In the genomic region with DNA sequence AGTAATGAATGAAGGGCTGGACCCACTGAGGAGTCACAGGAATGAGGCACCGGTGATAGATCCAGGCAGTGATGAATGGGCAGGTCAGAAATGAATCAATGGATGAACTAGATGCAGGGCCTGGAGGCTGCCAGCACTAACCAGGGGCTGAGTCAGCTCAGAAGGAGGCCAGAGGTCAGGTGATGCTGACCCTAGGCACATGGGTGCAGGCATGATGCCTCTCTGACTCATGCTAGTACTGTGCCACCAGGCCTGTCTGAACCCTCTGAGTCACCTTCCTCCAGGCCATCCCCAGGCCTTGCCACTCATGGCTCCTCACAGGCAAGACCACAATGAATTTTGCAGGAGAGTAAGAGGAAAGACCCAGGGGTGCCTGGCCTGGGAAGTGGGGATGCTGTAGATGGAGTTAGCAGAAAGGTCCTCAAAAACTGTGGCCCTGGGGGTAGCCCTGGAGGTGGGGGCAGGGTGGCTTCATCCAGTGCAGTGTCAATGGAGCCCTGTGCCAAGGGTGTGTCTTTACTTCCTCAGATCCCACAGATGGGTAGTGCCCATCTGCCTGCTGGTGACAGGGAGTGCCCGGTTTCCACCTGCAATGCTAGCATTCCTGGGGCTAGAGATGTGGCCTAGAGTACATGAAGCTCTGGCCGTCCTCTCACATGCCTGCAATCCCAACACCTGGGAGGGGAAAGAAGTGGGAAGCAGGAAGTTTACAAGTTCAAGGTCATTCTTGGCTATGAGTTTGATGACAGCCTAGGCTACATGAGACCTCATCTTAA, we compare ENCODE assay signal across 18 mouse cellular contexts. TPM values are rescaled to one million over a fixed set of nuclear protein-coding genes. Genes with fewer than 3 reads are reported as not detected.
DNase-seq lines count a peak whose midpoint lies in the region; ATAC-seq and TF ChIP-seq lines count a peak whose summit lies in the region.
"Had no signal": no experiment of that assay in that cellular context is flagged by ENCODE, and none has a peak within 500 bp of the region (broad histone marks: within the 10 kb centered on the region; RNA-seq: fewer than 3 reads in every experiment).

No protein-coding gene starts in this region.

- H3K27me3 ChIP-seq in stomach, postnatal 0 days (ENCODE audit: control insufficient read depth, insufficient read depth, low read length): no peaks in the 10 kb centered on the region
- no peaks in the 10 kb centered on the region for H3K27me3 ChIP-seq in midbrain, embryonic 14.5 days (ENCODE audit: control insufficient read depth, insufficient read depth, low read length)

- H3K4me2 ChIP-seq in stomach, postnatal 0 days (replicated peaks; ENCODE audit: low read depth): no peak overlapping the region
- no peak overlapping the region for H3K4me2 ChIP-seq in midbrain, embryonic 14.5 days (ENCODE audit: low read length)

- peaks cover 4% of the 10 kb centered on the region; the same call in 1 of the 2 replicates for H3K4me1 ChIP-seq in stomach, postnatal 0 days (replicated peaks; ENCODE audit: control insufficient read depth, insufficient read depth)
- no peaks in the 10 kb centered on the region for H3K4me1 ChIP-seq in midbrain, embryonic 14.5 days (ENCODE audit: control insufficient read depth, insufficient read depth, low read length)

- H3K4me3 ChIP-seq in stomach, postnatal 0 days (ENCODE audit: low read depth, low read length): no peak overlapping the region
- no peak overlapping the region for H3K4me3 ChIP-seq in midbrain, embryonic 14.5 days (replicated peaks; ENCODE audit: low read depth, low read length)

- 74% methylated on average over 3 of the region's 3 CpGs for WGBS in stomach, postnatal 0 days
- WGBS in midbrain, embryonic 14.5 days: 86% methylated on average over 3 of the region's 3 CpGs

- no peak overlapping the region for H3K9ac ChIP-seq in stomach, postnatal 0 days (ENCODE audit: low read length)
- H3K9ac ChIP-seq in midbrain, embryonic 14.5 days (replicated peaks; ENCODE audit: low read length): no peak overlapping the region

- no peaks in the 10 kb centered on the region for H3K9me3 ChIP-seq in stomach, postnatal 0 days (ENCODE audit: control insufficient read depth, low read length)
- H3K9me3 ChIP-seq in midbrain, embryonic 14.5 days (ENCODE audit: control insufficient read depth, low read length): no peaks in the 10 kb centered on the region
- H3K9me3 ChIP-seq: G1E had no signal

- no peaks in the 10 kb centered on the region for H3K36me3 ChIP-seq in stomach, postnatal 0 days (ENCODE audit: control insufficient read depth, insufficient read depth, low read length)
- H3K36me3 ChIP-seq in midbrain, embryonic 14.5 days (ENCODE audit: control insufficient read depth, insufficient read depth, low read length): no peaks in the 10 kb centered on the region
- H3K36me3 ChIP-seq: G1E had no signal

- TF ChIP-seq EP300 in stomach, postnatal 0 days (optimal IDR thresholded peaks at IDR 0.05): no peak

- 0 out of 2 replicates have a peak overlapping the region, but pooled peaks have one; percentile 13 for H3K27ac ChIP-seq in stomach, postnatal 0 days (replicated peaks)
- no peak overlapping the region for H3K27ac ChIP-seq in midbrain, embryonic 14.5 days (replicated peaks; ENCODE audit: low read depth, low read length)
- H3K27ac ChIP-seq: kidney, postnatal 0 days had no signal

- peak; percentile 2 for DNase-seq in retina, adult 2 months (ENCODE audit: low read depth, low spot score)
- no peak for DNase-seq in retina, embryonic 14.5 days (ENCODE audit: low spot score)
- DNase-seq in Muller cell, postnatal 12 days (ENCODE audit: inconsistent ontology term): peak; percentile 93
- peak; percentile 73 for DNase-seq in adrenal gland, postnatal 10 days
- no peak for DNase-seq in stomach, postnatal 0 days (ENCODE audit: low spot score)
- no peak for DNase-seq in right cerebral cortex, postnatal 25 days
- DNase-seq in midbrain, embryonic 14.5 days: no peak
- DNase-seq: cerebellum, adult 11 months; heart, adult 11 months; heart, postnatal 14 days; layer of hippocampus, adult 9-11 months; lung, adult 18-20 months; thymus, adult 18-20 months had no signal

- no peak for TF ChIP-seq CTCF in stomach, postnatal 0 days (IDR thresholded peaks at IDR 0.05; ENCODE audit: low read depth)

- peak; percentile 74 for ATAC-seq in stomach, postnatal 0 days (ENCODE audit: low FRiP score, low TSS enrichment)
- no peak for ATAC-seq in midbrain, embryonic 14.5 days (ENCODE audit: low FRiP score, low TSS enrichment)

RNA-seq across cellular contexts. Expression of a gene that starts 30.6 kb away (rescaled TPM):
- 1 to 10 TPM; 2.1 to 2.6 TPM for total RNA-seq in adrenal gland, postnatal 10 days (2021)
- polyA plus RNA-seq in stomach, postnatal 0 days (2015; fragmentation: Nextera tagmentation; extraction: Ambion mirVana): 7.3 and 8.4 TPM in 2 replicates
- polyA plus RNA-seq in midbrain, embryonic 14.5 days (2014; fragmentation: Nextera tagmentation; extraction: Ambion mirVana): 2.5 and 2.7 TPM in 2 replicates

RNA-seq across cellular contexts. Expression of a gene that starts 33.8 kb away (rescaled TPM):
- total RNA-seq in adrenal gland, postnatal 10 days (2021): not detected
- polyA plus RNA-seq in stomach, postnatal 0 days (2015; fragmentation: Nextera tagmentation; extraction: Ambion mirVana): not detected in 2 replicates
- not detected in 2 replicates for polyA plus RNA-seq in midbrain, embryonic 14.5 days (2014; fragmentation: Nextera tagmentation; extraction: Ambion mirVana)
- total RNA-seq: common myeloid progenitor, adult 5-6 weeks; G1E; heart, postnatal 14 days; left cerebral cortex, postnatal 25 days; megakaryocyte-erythroid progenitor cell, adult 5-6 weeks had no signal
- polyA plus RNA-seq: G1E; kidney, postnatal 0 days had no signal

RNA-seq across cellular contexts. Expression of a gene that starts 36.0 kb away (rescaled TPM):
- total RNA-seq in adrenal gland, postnatal 10 days (2021): not detected
- polyA plus RNA-seq in stomach, postnatal 0 days (2015; fragmentation: Nextera tagmentation; extraction: Ambion mirVana): not detected in 2 replicates
- polyA plus RNA-seq in midbrain, embryonic 14.5 days (2014; fragmentation: Nextera tagmentation; extraction: Ambion mirVana): not detected in 2 replicates
- total RNA-seq: common myeloid progenitor, adult 5-6 weeks; G1E; heart, postnatal 14 days; left cerebral cortex, postnatal 25 days; megakaryocyte-erythroid progenitor cell, adult 5-6 weeks had no signal
- polyA plus RNA-seq: G1E; kidney, postnatal 0 days had no signal

RNA-seq across cellular contexts. Expression of a gene that starts 41.2 kb away (rescaled TPM):
- not detected for total RNA-seq in adrenal gland, postnatal 10 days (2021)
- not detected in 2 replicates for polyA plus RNA-seq in stomach, postnatal 0 days (2015; fragmentation: Nextera tagmentation; extraction: Ambion mirVana)
- polyA plus RNA-seq in midbrain, embryonic 14.5 days (2014; fragmentation: Nextera tagmentation; extraction: Ambion mirVana): not detected in 2 replicates
- total RNA-seq: common myeloid progenitor, adult 5-6 weeks; heart, postnatal 14 days; left cerebral cortex, postnatal 25 days; megakaryocyte-erythroid progenitor cell, adult 5-6 weeks had no signal
- polyA plus RNA-seq: G1E; kidney, postnatal 0 days had no signal

RNA-seq across cellular contexts. Expression of a gene that starts 50.9 kb away (rescaled TPM):
- not detected for total RNA-seq in adrenal gland, postnatal 10 days (2021)
- polyA plus RNA-seq in stomach, postnatal 0 days (2015; fragmentation: Nextera tagmentation; extraction: Ambion mirVana): 0.23 TPM in 1 of 2 replicates, not detected in the other
- 0.74 TPM in 1 of 2 replicates, not detected in the other for polyA plus RNA-seq in midbrain, embryonic 14.5 days (2014; fragmentation: Nextera tagmentation; extraction: Ambion mirVana)
- total RNA-seq: common myeloid progenitor, adult 5-6 weeks; G1E; heart, postnatal 14 days; left cerebral cortex, postnatal 25 days; megakaryocyte-erythroid progenitor cell, adult 5-6 weeks had no signal
- polyA plus RNA-seq: G1E; kidney, postnatal 0 days had no signal

Comparison
In these comparisons a context has a peak if more than half of its experiments do, and no peak if none do; other contexts are left out.
1. DNase-seq: peak in retina, adult 2 months (single experiment), Muller cell, postnatal 12 days (single experiment) and adrenal gland, postnatal 10 days (single experiment); none in retina, embryonic 14.5 days (single experiment), stomach, postnatal 0 days (single experiment), right cerebral cortex, postnatal 25 days (single experiment) and midbrain, embryonic 14.5 days (single experiment).